Mouse (Mus musculus): ENCODE measurements around the gene Olfr1179. TPM values are rescaled to one million over a fixed set of nuclear protein-coding genes. Genes with fewer than 3 reads are reported as not detected.
"Not testable (repeated sequence)": the region's sequence is repeated elsewhere in the genome, so short reads cannot be mapped to it uniquely, and the experiment has no call there.

Olfr1179 gene
- polyA plus RNA-seq (2016; fragmentation: Nextera tagmentation; extraction: Ambion mirVana) = not detected in 2 replicates

GRCm38 (mm10) chr2:88406353-88406752 lies at the start of gene Olfr1179:
Gene Olfr1179, minus strand, starts transcription at chr2:88406453.
- Histone ChIP-seq H3K9me3 (replicated peaks) (no peaks in the 10 kb centered on the region), H3K36me3 (no peaks in the 10 kb centered on the region), H3K27ac (no peak within 1 kb of the TSS), H3K27me3 (replicated peaks) (no peaks in the 10 kb centered on the region), H3K4me2 (no peak within 1 kb of the TSS), H3K9ac (no peak within 1 kb of the TSS), H3K4me1 (no peaks in the 10 kb centered on the region), H3K4me3 (no peak within 1 kb of the TSS)
- WGBS (ENCODE audit: insufficient replicate concordance) = 55% methylated on average over 3 of the region's 3 CpGs
- ATAC-seq = no peak

DNA sequence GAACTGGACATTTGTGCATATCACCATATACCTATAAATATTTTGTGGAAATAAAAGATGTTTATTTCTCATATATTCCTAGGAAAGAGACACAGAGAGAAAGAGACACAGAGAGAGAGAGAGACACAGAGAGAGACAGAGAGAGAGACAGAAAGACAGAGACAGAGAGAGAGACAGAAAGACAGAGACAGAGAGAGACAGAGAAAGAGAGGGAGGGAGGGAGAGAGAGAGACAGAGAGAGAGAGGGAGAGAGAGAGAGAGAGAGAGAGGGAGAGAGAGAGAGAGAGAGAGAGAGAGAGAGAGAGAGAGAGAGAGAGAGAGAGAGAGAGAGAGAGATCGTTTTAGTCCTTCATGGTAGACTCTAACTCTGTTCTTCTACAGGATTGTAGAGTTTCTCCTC lies 48.3 kb upstream of the Olfr1179 start, which contains the start of gene Olfr1183:
Olfr1183 (plus strand) TSS at position 301 of the 400 bp plus-strand sequence.
- not testable (repeated sequence) for H3K4me2 ChIP-seq; H3K9me3 ChIP-seq (replicated peaks); H3K4me1 ChIP-seq; H3K27ac ChIP-seq; H3K27me3 ChIP-seq (replicated peaks); H3K9ac ChIP-seq; H3K4me3 ChIP-seq; ATAC-seq; H3K36me3 ChIP-seq
- WGBS (ENCODE audit: insufficient replicate concordance) = 58% methylated on average over 1 of the region's 1 CpGs

- no peaks in the 10 kb centered on the region for H3K36me3 ChIP-seq
- ATAC-seq = no peak
- no peaks in the 10 kb centered on the region for H3K4me1 ChIP-seq
- WGBS (ENCODE audit: insufficient replicate concordance) = 74% methylated on average over 1 of the region's 1 CpGs
- no peak within 1 kb of the TSS for H3K9ac ChIP-seq
- no peak within 1 kb of the TSS for H3K27ac ChIP-seq
- H3K4me3 ChIP-seq = no peak within 1 kb of the TSS
- no peak within 1 kb of the TSS for H3K4me2 ChIP-seq
- H3K9me3 ChIP-seq (replicated peaks) = no peaks in the 10 kb centered on the region
- H3K27me3 ChIP-seq (replicated peaks) = no peaks in the 10 kb centered on the region
Observed at GRCm38 (mm10) chr2:88449031-88449430, 42.8 kb upstream of the Olfr1179 start, which contains the start of gene Gm13757. Gene Gm13757, minus strand, starts transcription at chr2:88449131.

DNA sequence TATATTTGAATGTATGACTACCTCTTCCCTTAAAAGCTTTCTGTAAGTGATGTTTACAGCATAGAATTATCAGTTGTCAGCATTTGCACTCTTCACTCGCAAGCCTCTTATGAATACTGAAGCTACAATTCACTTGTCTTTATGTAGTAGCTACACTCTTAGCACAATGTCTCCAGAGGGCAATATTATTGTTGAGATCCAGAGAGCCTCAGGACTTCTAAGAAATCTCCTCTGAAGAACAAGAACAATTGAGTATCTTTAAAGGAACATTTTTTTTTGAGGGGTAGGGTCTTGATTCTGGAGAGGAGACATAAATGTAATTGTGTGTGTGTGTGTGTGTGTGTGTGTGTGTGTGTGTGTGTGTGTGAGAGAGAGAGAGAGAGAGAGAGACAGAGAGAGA lies 19.8 kb upstream of the Olfr1179 start, which contains the start of gene Olfr1181:
Olfr1181 (minus strand) TSS at position 101 of the 400 bp plus-strand sequence.
- Histone ChIP-seq H3K36me3 (no peaks in the 10 kb centered on the region), H3K27ac (no peak within 1 kb of the TSS), H3K4me3 (no peak within 1 kb of the TSS), H3K9ac (no peak within 1 kb of the TSS), H3K4me2 (no peak within 1 kb of the TSS), H3K27me3 (replicated peaks) (no peaks in the 10 kb centered on the region), H3K9me3 (replicated peaks) (no peaks in the 10 kb centered on the region), H3K4me1 (no peaks in the 10 kb centered on the region)
- ATAC-seq = no peak
- 62% methylated on average over 1 of the region's 1 CpGs for WGBS (ENCODE audit: insufficient replicate concordance)

GRCm38 (mm10) chr2:88419051-88419450 lies 12.8 kb upstream of the Olfr1179 start, which contains the start of gene Olfr1180:
Gene Olfr1180, minus strand, starts transcription at chr2:88419151.
- 63% methylated on average over 2 of the region's 2 CpGs for WGBS (ENCODE audit: insufficient replicate concordance)
- Histone ChIP-seq H3K4me3 (no peak within 1 kb of the TSS), H3K4me1 (no peaks in the 10 kb centered on the region), H3K36me3 (no peaks in the 10 kb centered on the region), H3K4me2 (no peak within 1 kb of the TSS), H3K9me3 (replicated peaks) (no peaks in the 10 kb centered on the region), H3K27ac (no peak within 1 kb of the TSS), H3K27me3 (replicated peaks) (no peaks in the 10 kb centered on the region), H3K9ac (no peak within 1 kb of the TSS)
- ATAC-seq = no peak

DNA sequence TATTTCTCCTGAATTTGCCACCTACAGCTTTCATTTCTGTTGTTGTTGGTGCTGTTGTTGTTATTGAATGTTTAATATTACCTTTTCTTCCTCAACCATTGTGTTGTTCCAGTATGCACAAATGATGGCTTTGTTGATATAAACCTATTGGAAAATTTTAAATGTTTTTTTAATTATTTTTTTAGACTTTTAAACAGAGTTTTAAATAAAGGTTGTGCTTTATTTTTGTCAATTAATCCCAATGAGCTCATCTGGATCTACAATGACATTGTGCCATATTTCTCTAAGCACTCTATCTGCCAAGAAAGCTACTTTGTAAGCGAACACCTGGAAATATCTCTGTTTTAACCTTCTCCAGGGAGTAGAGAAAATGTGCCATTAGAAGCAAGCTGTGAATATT lies 19.5 kb downstream of the Olfr1179 start, which contains the start of gene Olfr1178:
Olfr1178 (plus strand) TSS at position 301 of the 400 bp plus-strand sequence.
- 55% methylated on average over 1 of the region's 1 CpGs for WGBS (ENCODE audit: insufficient replicate concordance)
- ATAC-seq = no peak
- no peaks in the 10 kb centered on the region for H3K27me3 ChIP-seq (replicated peaks)
- H3K36me3 ChIP-seq = no peaks in the 10 kb centered on the region
- H3K9ac ChIP-seq = no peak within 1 kb of the TSS
- H3K27ac ChIP-seq = no peak within 1 kb of the TSS
- H3K4me2 ChIP-seq = no peak within 1 kb of the TSS
- H3K4me1 ChIP-seq = no peaks in the 10 kb centered on the region
- no peak within 1 kb of the TSS for H3K4me3 ChIP-seq
- 0 out of 2 replicates have a peak, but pooled peaks cover 3% of the 10 kb centered on the region for H3K9me3 ChIP-seq (replicated peaks)

GRCm38 (mm10) chr2:88356304-88356703 lies 49.9 kb downstream of the Olfr1179 start:
- H3K4me2 ChIP-seq = no peak overlapping the region
- no peaks in the 10 kb centered on the region for H3K9me3 ChIP-seq (replicated peaks)
- no peak overlapping the region for H3K4me3 ChIP-seq
- no peaks in the 10 kb centered on the region for H3K4me1 ChIP-seq
- no peaks in the 10 kb centered on the region for H3K36me3 ChIP-seq
- no peak for ATAC-seq
- no peaks in the 10 kb centered on the region for H3K27me3 ChIP-seq (replicated peaks)
- 2% methylated on average over 2 of the region's 2 CpGs for WGBS (ENCODE audit: insufficient replicate concordance)
- H3K27ac ChIP-seq = no peak overlapping the region
- no peak overlapping the region for H3K9ac ChIP-seq

Other genes starting within 250 kb of the Olfr1179 start
- not detected in 2 replicates for gene Olfr1168, start 224.6 kb downstream of the Olfr1179 start, polyA plus RNA-seq (2016; fragmentation: Nextera tagmentation; extraction: Ambion mirVana)
- gene Olfr1170, start 178.1 kb downstream of the Olfr1179 start, polyA plus RNA-seq (2016; fragmentation: Nextera tagmentation; extraction: Ambion mirVana) = not detected in 2 replicates
- gene Olfr1173, start 126.6 kb downstream of the Olfr1179 start, polyA plus RNA-seq (2016; fragmentation: Nextera tagmentation; extraction: Ambion mirVana) = not detected in 2 replicates
- not detected in 2 replicates for gene Olfr1174-ps, start 91.3 kb downstream of the Olfr1179 start, polyA plus RNA-seq (2016; fragmentation: Nextera tagmentation; extraction: Ambion mirVana)
- gene Olfr1175-ps, start 79.2 kb downstream of the Olfr1179 start, polyA plus RNA-seq (2016; fragmentation: Nextera tagmentation; extraction: Ambion mirVana) = not detected in 2 replicates
- not detected in 2 replicates for gene Olfr1176, start 69.7 kb downstream of the Olfr1179 start, polyA plus RNA-seq (2016; fragmentation: Nextera tagmentation; extraction: Ambion mirVana)
- not detected in 2 replicates for gene Olfr1177-ps, start 60.0 kb downstream of the Olfr1179 start, polyA plus RNA-seq (2016; fragmentation: Nextera tagmentation; extraction: Ambion mirVana)
- gene Olfr1178, start 19.4 kb downstream of the Olfr1179 start, polyA plus RNA-seq (2016; fragmentation: Nextera tagmentation; extraction: Ambion mirVana) = not detected in 2 replicates
- not detected in 2 replicates for gene Olfr1180, start 12.7 kb upstream of the Olfr1179 start, polyA plus RNA-seq (2016; fragmentation: Nextera tagmentation; extraction: Ambion mirVana)
- not detected in 2 replicates for gene Olfr1181, start 19.7 kb upstream of the Olfr1179 start, polyA plus RNA-seq (2016; fragmentation: Nextera tagmentation; extraction: Ambion mirVana)
- not detected in 2 replicates for gene Gm13757, start 42.7 kb upstream of the Olfr1179 start, polyA plus RNA-seq (2016; fragmentation: Nextera tagmentation; extraction: Ambion mirVana)
- gene Olfr1183, start 48.4 kb upstream of the Olfr1179 start, polyA plus RNA-seq (2016; fragmentation: Nextera tagmentation; extraction: Ambion mirVana) = not detected in 2 replicates
- not detected in 2 replicates for gene Olfr1184, start 77.1 kb upstream of the Olfr1179 start, polyA plus RNA-seq (2016; fragmentation: Nextera tagmentation; extraction: Ambion mirVana)
- not detected in 2 replicates for gene Olfr1185-ps1, start 86.9 kb upstream of the Olfr1179 start, polyA plus RNA-seq (2016; fragmentation: Nextera tagmentation; extraction: Ambion mirVana)
- gene Olfr1186, start 112.1 kb upstream of the Olfr1179 start, polyA plus RNA-seq (2016; fragmentation: Nextera tagmentation; extraction: Ambion mirVana) = not detected in 2 replicates
- gene Olfr1188, start 150.5 kb upstream of the Olfr1179 start, polyA plus RNA-seq (2016; fragmentation: Nextera tagmentation; extraction: Ambion mirVana) = not detected in 2 replicates
- gene Olfr1189, start 180.0 kb upstream of the Olfr1179 start, polyA plus RNA-seq (2016; fragmentation: Nextera tagmentation; extraction: Ambion mirVana) = not detected in 2 replicates
- not detected in 2 replicates for gene Olfr1191-ps1, start 234.1 kb upstream of the Olfr1179 start, polyA plus RNA-seq (2016; fragmentation: Nextera tagmentation; extraction: Ambion mirVana)
- gene Olfr1192-ps1, start 242.1 kb upstream of the Olfr1179 start, polyA plus RNA-seq (2016; fragmentation: Nextera tagmentation; extraction: Ambion mirVana) = not detected in 2 replicates

Data from liver, embryonic 12.5 days (tissue).